Mouse (Mus musculus): ENCODE data around the gene Fam83e.

Fam83e gene

DNA sequence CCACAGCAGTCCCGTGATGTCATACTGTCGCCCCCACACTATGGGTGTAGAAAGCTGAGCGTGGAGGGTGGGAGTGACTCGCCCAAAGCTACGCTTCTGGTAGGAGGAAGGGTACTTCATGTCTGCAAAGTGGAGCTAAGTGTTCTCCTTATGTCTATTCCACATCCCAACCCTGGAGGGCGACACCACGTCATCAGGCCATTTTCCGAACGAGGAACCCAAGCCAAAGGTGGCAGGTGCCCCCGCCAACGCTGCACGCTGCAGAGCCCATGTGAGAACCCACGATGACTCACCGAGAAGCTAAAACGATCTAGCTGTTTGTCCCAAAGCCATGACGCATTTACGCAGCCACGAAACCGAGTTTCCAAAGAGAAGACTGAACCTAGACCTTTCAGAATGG lies 21.3 kb downstream of the Fam83e start:
- peak in 1 of 2 experiments; percentile 47 for DNase-seq

DNA sequence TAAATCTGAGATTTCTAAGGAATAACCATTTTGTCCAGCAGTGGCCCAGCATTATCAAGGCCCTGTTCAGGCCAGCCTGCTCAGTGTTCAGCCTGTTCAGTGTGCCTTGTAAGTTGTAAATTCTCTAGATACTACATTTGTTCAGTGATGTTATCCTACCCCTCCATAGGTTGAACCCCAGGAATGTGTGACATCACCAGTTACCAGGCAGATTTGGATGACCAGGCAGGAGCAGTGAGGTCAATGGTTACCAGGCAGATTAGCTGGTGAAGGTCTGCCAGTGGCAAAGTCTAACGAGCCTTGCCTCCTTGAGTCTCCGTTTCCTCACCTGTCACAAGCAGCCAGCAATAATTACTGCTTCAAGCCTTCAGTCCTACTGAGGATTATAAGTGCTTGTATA lies 23.4 kb downstream of the Fam83e start:
- DNase-seq: peak; percentile 74 to 84

DNA sequence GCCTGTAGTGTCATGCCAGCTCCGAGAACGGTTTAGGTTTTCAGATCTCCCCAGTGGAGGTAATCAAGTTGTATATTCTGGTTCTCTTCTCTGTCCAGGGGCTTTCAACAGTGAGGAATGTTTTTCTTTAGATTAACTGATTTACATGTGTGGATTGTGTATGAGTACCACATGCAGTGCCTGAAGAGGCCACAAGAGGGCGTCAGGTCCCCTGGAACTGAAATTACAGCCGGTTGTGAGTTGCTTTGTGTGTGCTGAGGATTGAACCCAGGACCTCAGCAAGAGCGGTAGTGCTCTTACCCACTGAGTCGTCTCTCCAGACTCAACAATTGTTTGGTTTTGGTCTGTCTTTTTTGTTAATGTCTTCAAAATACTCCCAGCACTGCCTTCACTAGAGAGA lies 25.5 kb downstream of the Fam83e start:
- DNase-seq: no peak

DNA sequence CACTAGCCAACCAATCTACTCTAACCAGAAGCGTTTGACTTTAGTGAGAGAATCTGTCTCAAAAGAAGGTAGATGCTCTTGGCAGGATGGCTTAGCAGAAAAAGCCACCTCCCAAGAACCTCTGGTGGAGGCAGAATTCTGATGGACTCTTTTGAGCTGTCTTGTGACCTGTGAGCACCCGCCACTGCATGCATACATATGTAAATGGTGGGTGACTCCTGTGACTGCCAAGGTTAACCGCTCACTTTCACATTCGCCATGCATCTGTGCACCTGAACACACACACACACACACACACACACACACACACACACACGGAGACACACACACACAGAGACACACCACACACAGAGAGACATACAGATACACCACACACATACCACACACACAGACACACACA lies 26.4 kb downstream of the Fam83e start:
- no peak for DNase-seq

DNA sequence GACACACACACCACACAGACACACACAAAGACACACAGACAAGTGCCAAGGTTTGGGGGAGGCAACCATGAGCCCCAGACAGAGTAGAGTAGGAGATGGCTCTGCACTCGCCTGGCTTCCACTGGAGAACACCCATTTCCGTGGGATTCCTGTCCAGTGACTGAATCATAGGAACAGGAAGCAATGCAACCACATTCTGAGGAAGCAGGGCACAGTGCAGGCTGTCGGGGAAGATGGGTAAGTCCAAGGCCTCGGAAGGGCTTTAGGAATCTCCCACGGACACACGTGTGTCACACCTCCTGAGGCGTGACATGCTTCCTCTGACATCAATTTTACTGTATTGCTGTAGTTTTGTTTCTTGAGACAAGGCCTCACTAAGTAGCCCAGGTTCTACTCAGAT lies 27.1 kb downstream of the Fam83e start:
- DNase-seq: no peak

- no peak for DNase-seq
Measured at GRCm38 (mm10) chr7:45749401-45749800, 28.4 kb downstream of the Fam83e start.

DNA sequence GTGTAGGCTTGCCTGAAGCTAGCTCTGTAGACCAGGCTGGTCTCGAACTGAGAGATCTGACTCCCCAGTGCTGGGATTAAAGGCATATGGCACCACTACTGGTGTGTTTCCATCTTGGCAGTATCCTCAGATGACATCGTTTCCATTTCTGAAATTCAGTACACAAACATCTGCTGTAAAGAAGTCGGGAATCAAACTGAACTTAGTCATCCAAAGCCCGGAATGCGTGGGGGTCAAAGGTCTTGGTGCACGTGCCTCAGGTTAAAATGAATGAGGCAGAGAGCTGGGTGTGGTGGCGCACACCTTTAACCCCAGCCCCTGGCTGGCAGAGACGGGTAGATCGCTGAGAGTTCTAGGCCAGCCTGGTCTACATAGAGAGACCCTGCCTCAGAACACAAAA lies 29.1 kb downstream of the Fam83e start:
- DNase-seq: no peak

DNA sequence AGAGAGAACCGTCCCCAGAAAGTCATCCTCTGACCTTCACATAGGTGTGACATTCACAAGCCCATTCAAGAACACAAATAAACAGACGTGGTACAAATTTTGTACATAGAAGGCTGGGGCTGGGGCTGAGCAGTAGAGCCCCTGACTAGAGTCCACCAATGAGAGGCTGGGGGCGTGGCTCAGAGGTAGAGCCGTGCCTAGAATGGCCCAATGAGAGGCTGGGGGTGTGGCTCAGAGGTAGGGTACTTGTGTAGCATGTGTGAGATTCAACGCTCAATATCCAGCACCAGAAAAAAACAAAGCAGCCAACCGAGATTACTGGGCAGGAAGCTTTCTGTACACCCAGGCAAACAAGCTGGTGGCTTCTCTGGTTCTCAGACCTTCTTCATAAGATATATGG lies 34.7 kb downstream of the Fam83e start:
- DNase-seq: no peak

GRCm38 (mm10) chr7:45759400-45759799 lies 38.4 kb downstream of the Fam83e start:
- peak; percentile 77 to 87 for DNase-seq

- DNase-seq: no peak
Measured at GRCm38 (mm10) chr7:45760151-45760550, 39.1 kb downstream of the Fam83e start.

DNA sequence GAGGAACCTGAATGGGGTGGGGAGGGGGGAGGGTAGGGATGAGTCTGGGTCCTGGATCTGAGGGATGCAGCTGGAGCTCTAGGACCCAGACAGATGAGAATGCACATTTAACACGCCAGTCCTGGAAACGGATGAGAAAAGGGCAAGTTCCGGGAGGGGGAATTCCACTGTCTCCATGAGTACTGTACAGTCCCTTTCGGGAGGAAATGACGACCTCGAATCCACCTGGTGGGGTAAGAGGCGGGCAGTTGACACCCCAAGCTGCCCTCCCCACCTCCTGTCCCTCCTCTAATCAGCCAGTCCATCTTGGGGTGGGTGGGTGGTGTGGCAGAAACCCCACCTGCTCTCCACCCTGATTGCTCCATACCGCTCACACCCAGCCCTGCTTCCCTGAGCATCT lies 45.0 kb downstream of the Fam83e start:
- no peak for DNase-seq

DNA sequence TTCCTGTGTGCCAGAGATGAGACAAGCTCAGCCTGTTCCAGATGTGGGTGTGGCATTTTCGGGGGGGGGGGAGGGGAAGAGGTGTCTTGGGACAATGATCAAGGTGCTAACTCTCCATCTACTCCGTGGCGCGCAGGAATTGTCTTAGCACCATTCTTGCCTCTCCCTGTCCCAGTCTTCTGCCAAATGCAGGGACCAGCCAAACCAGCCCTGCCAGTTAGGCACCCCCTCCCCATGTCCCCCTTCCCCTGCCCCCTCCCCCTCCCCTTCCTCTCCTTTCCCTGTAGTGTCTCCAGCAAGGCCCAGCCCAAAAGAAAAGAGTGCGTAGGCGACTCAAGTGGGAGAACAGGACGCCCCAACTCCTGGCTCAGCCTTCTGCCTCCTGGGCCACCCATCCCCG lies 45.8 kb downstream of the Fam83e start:
- DNase-seq: no peak

DNA sequence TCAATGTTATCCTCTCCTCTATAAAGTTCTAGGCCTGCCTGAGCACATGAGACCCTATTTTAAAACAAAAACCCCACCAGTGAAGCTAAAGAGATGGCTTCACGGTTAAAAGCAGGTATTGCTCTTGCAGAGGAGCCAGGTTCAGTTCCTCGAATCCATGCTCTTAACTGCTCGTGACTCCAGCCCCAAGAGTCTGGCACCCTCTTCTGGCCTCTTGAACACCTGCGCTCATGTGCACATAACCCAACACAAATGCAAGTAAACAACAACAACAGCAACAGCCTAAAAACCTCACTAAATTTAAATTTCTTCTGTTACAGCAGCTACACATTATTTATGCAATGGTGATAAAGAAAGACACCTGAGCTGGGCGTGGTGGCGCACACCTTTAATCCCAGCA lies 46.5 kb downstream of the Fam83e start:
- DNase-seq: no peak

- DNase-seq: no peak
Measured at GRCm38 (mm10) chr7:45770427-45771082, 49.5 kb downstream of the Fam83e start.

- no peak for DNase-seq
Measured at GRCm38 (mm10) chr7:45771101-45771500, 50.1 kb downstream of the Fam83e start.

- no peak for DNase-seq
Measured at GRCm38 (mm10) chr7:45775237-45775636, 54.2 kb downstream of the Fam83e start.

Measured in lung, adult 18-20 months (tissue).